Mouse (Mus musculus) myocyte (in vitro differentiated cells): ENCODE data around the gene AC129217.1. TPM values are rescaled to one million over a fixed set of nuclear protein-coding genes. Genes with fewer than 3 reads are reported as not detected.

Experiments
- H3K27me3 ChIP-seq: one replicate; pipeline ENCODE4 v1.6.1; 2011; ENCODE audit not compliant: control insufficient read depth, insufficient read depth, insufficient read length
- H3K36me3 ChIP-seq: one replicate; pipeline ENCODE4 v1.6.1; 2011; ENCODE audit not compliant: control insufficient read depth, insufficient read depth
- H3K4me2 ChIP-seq: one replicate; pipeline ENCODE4 v1.6.1; 2011; ENCODE audit warnings: low read depth, control low read depth
- H3K4me3 ChIP-seq: one replicate; pipeline ENCODE4 v1.5.1; 2011; ENCODE audit warnings: mild to moderate bottlenecking, control low read depth, moderate library complexity
- H3K79me2 ChIP-seq: one replicate; pipeline ENCODE4 v1.6.1; 2011; ENCODE audit not compliant: control insufficient read depth, insufficient read depth
- H3ac ChIP-seq: one replicate; pipeline ENCODE4 v1.6.1; 2011; ENCODE audit not compliant: control insufficient read depth, insufficient read length
- CEBPB ChIP-seq: IDR thresholded peaks from 2 replicates; pipeline ENCODE4 v1.6.1; 2011; ENCODE audit warnings: mild to moderate bottlenecking, moderate library complexity; ENCODE audit not compliant: poor library complexity, insufficient read depth, severe bottlenecking
- E2F4 ChIP-seq: IDR thresholded peaks from one replicate; pipeline ENCODE4 v1.6.1; 2011; ENCODE audit warnings: mild to moderate bottlenecking, control low read depth, moderate library complexity; ENCODE audit not compliant: insufficient read depth
- MAX ChIP-seq: IDR thresholded peaks from one replicate; pipeline ENCODE4 v1.6.1; 2011; ENCODE audit warnings: low read depth, mild to moderate bottlenecking, control low read depth
- MYOD1 ChIP-seq, 3 experiments: IDR thresholded peaks; one replicate each; pipeline ENCODE4 v1.6.1; 2011; ENCODE audit warnings: control low read depth in 2 of 3, low read depth in 2 of 3, mild to moderate bottlenecking in 2 of 3, moderate library complexity in 1 of 3; ENCODE audit not compliant: insufficient read length in 2 of 3, control insufficient read depth in 1 of 3
- MYOG ChIP-seq, 3 experiments: IDR thresholded peaks; one replicate each; pipeline ENCODE4 v1.6.1; 2011; ENCODE audit warnings: control low read depth in 2 of 3, low read depth in 2 of 3, mild to moderate bottlenecking in 2 of 3; ENCODE audit not compliant: insufficient read length in 2 of 3, control insufficient read depth in 1 of 3, insufficient read depth in 1 of 3
- POLR2A ChIP-seq: IDR thresholded peaks from one replicate; pipeline ENCODE4 v1.6.1; 2011; ENCODE audit warnings: low read depth, mild to moderate bottlenecking, control low read depth, moderate library complexity; ENCODE audit not compliant: insufficient read length
- POLR2AphosphoS2 ChIP-seq: IDR thresholded peaks from one replicate; pipeline ENCODE4 v1.6.1; 2011; ENCODE audit warnings: low read depth, control low read depth; ENCODE audit not compliant: insufficient read length
- REST ChIP-seq: IDR thresholded peaks from one replicate; pipeline ENCODE4 v1.6.1; 2011; ENCODE audit warnings: mild to moderate bottlenecking, control low read depth, moderate library complexity; ENCODE audit not compliant: insufficient read depth, insufficient read length
- SRF ChIP-seq: IDR thresholded peaks from one replicate; pipeline ENCODE4 v1.6.1; 2011; ENCODE audit warnings: low read depth; ENCODE audit not compliant: control insufficient read depth, insufficient read length
- TCF12 ChIP-seq: IDR thresholded peaks from one replicate; pipeline ENCODE4 v1.6.1; 2011; ENCODE audit warnings: mild to moderate bottlenecking, control low read depth; ENCODE audit not compliant: poor library complexity, insufficient read depth, severe bottlenecking
- TCF3 ChIP-seq: IDR thresholded peaks from one replicate; pipeline ENCODE4 v1.6.1; 2011; ENCODE audit warnings: low read depth, control low read depth; ENCODE audit not compliant: insufficient read length
- USF1 ChIP-seq: IDR thresholded peaks from one replicate; pipeline ENCODE4 v1.6.1; 2011; ENCODE audit warnings: low read depth, mild to moderate bottlenecking, control low read depth, moderate library complexity
- polyA plus RNA-seq: library from polyadenylated mRNA; unstranded; fragments of >200 nt; fragmentation: generic; extraction: Trizol; gene quantifications from one replicate; pipeline ENCODE4 v1.2.1, GENCODE M21; 2012; ENCODE audit warnings: missing spikeins

AC129217.1 gene
- polyA plus RNA-seq, 1 experiment: 1.00 TPM

DNA sequence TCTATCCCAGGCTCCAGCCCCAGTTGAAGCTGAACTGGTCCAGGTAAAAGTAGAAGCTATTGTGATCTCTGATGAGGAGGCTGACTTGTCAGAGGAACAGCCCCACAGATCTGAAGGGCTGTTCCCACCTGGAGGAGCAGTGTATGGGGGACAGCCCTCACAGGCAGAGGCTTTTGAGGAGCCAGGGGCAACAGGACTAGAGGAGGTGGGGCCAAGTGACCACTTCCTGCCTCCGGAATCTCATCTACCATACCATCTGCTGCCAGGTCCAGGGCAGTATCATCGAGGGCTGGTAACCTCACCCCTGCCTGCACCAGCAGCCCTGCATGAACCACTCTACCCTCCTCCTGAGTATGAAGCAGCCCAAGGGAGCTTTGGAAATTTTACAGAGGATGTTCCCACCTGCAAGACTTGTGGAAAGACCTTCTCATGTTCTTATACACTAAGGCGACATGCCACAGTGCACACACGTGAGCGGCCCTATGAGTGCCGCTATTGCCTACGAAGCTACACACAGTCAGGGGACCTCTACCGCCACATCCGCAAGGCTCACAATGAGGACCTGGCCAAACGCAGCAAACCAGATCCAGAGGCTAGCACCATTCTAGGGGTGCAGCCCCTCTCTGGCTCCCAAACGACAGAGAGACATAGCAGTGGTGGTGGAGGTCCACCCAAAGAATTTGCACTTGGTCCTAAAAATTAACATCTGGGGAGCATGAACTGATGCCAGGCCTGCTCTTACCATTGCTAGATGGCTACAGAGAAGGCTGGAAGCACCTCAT, 25.5 kb upstream of the AC129217.1 start:
- no peaks in the 10 kb centered on the region for H3K79me2 ChIP-seq
- peak overlapping the region; percentile 50 for H3K4me3 ChIP-seq
- H3K4me2 ChIP-seq: peak overlapping the region; percentile 84
- TF ChIP-seq MYOD1 (IDR thresholded peaks at IDR 0.05; ENCODE audit: control insufficient read depth in 1 of 3, insufficient read length in 2 of 3, low read depth in 2 of 3) (no peak), E2F4 (no peak), POLR2AphosphoS2 (peak; percentile 16)
- peaks cover 26% of the 10 kb centered on the region for H3K36me3 ChIP-seq
- no peaks in the 10 kb centered on the region for H3K27me3 ChIP-seq
- H3ac ChIP-seq: no peak overlapping the region

DNA sequence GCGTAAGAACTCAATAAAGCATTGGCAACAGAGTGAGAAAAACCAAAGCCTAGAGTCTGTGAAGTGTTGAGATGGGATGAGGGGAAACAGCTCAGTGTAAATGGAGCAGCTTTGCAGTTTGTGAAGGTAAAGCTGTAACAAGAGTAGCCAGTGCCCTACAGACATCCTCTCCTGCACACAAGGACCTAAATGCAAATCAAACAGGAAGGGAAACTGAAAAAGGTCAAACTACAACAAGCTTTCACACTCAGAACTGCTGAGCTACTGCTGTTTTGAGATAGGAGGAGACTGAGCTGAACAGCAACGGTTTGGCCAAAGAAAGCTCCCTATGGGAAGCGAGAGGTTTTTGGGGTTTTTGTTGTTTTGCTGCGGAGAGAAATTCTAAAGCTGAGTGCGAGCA, 22.8 kb upstream of the AC129217.1 start:
- H3ac ChIP-seq: no peak overlapping the region
- no peak overlapping the region for H3K4me2 ChIP-seq
- no peaks in the 10 kb centered on the region for H3K79me2 ChIP-seq
- H3K4me3 ChIP-seq: no peak overlapping the region
- TF ChIP-seq TCF12: no peak
- TF ChIP-seq SRF: no peak
- TF ChIP-seq MYOG (IDR thresholded peaks at IDR 0.05; ENCODE audit: control insufficient read depth in 1 of 3, insufficient read depth in 1 of 3, insufficient read length in 2 of 3, low read depth in 2 of 3): no peak
- no peak for TF ChIP-seq REST
- TF ChIP-seq E2F4: no peak
- no peak for TF ChIP-seq USF1
- no peak for TF ChIP-seq CEBPB
- TF ChIP-seq MYOD1 (IDR thresholded peaks at IDR 0.05; ENCODE audit: control insufficient read depth in 1 of 3, insufficient read length in 2 of 3, low read depth in 2 of 3): no peak
- TF ChIP-seq POLR2A: no peak
- TF ChIP-seq MAX: no peak
- no peak for TF ChIP-seq TCF3
- TF ChIP-seq POLR2AphosphoS2: no peak
- H3K27me3 ChIP-seq: no peaks in the 10 kb centered on the region
- H3K36me3 ChIP-seq: peaks cover 41% of the 10 kb centered on the region

DNA sequence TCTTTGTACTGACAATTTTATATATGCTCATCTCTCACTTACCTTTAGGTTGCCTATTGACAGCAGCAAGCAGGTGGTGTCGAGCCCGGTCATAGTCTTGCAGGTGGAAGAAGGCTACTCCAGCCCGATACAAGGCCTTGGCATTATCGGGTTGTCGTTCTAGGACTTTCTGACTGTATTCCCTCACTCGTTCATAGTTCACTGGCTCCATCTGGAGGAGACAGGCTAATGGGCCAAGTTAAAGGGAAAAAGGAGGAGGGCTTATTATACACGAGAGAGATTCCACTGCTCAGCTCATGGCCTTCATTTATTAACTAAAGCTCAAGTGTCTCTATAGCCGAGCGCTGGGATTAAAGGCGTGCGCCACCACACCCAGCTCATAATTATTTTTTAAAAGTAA, 13.8 kb upstream of the AC129217.1 start:
- no peak overlapping the region for H3K4me3 ChIP-seq
- H3ac ChIP-seq: no peak overlapping the region
- H3K27me3 ChIP-seq: no peaks in the 10 kb centered on the region
- TF ChIP-seq MYOD1 (IDR thresholded peaks at IDR 0.05; ENCODE audit: control insufficient read depth in 1 of 3, insufficient read length in 2 of 3, low read depth in 2 of 3) (no peak), TCF3 (no peak), TCF12 (no peak), MYOG (IDR thresholded peaks at IDR 0.05; ENCODE audit: control insufficient read depth in 1 of 3, insufficient read depth in 1 of 3, insufficient read length in 2 of 3, low read depth in 2 of 3) (no peak), CEBPB (no peak), SRF (no peak), REST (no peak), MAX (no peak), USF1 (no peak), POLR2AphosphoS2 (no peak), E2F4 (no peak), POLR2A (no peak)
- peaks cover 45% of the 10 kb centered on the region for H3K79me2 ChIP-seq
- no peak overlapping the region for H3K4me2 ChIP-seq
- peaks cover 30% of the 10 kb centered on the region for H3K36me3 ChIP-seq

DNA sequence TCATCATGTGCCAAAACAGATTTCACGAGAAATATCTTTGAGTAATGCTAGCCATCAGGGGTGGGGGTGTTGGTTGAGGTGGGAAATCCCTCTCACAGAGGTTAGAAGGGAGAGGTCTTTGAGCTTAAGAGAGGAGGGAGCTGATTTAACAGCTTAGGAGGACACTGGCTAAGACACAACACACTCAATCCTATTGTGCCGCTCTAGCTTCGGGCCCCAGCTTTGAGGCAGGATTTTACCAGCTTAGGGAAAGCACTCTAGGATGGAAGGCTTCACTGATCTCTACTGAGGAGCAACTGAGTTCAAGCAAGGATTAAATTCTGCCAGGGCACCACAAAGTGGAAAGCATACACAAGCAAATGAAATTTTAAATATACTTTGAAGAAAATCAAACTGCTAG, 12.6 kb upstream of the AC129217.1 start:
- Histone ChIP-seq H3ac (no peak overlapping the region), H3K4me3 (peak overlapping the region; percentile 96), H3K4me2 (peak overlapping the region; percentile 91), H3K36me3 (peaks cover 22% of the 10 kb centered on the region), H3K27me3 (no peaks in the 10 kb centered on the region), H3K79me2 (peaks cover 57% of the 10 kb centered on the region)
- TF ChIP-seq MAX (no peak), CEBPB (no peak), POLR2AphosphoS2 (no peak), REST (no peak), MYOD1 (IDR thresholded peaks at IDR 0.05; ENCODE audit: control insufficient read depth in 1 of 3, insufficient read length in 2 of 3, low read depth in 2 of 3) (no peak), SRF (no peak)

DNA sequence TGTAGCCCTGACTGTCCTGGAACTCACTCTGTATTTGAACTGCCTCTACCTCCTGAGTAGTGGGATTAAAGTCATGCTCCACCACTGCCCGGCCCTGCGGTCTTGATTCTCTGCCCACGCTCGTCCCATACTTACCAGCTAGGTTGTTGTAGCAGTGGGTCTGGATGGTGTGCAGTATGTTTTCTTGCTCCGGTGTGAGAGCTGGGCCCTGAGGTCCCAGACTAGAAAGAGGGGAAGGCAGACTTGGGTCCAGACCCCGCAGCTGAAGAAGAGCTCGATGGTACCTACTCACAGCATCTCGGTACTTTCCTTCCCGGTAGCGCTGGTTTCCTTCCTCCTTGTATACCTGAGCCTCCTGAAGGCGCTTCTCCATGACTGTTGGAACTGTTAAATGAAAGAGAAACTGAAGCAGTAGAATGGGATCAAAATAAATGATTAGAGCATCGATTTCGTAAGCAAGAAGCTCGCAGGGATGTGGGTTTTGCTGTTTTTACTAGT, 11.2 kb upstream of the AC129217.1 start:
- H3K79me2 ChIP-seq: peaks cover 71% of the 10 kb centered on the region
- H3K4me2 ChIP-seq: peak overlapping the region; percentile 91
- no peaks in the 10 kb centered on the region for H3K27me3 ChIP-seq
- peak overlapping the region; percentile 96 for H3K4me3 ChIP-seq
- no peak for TF ChIP-seq MYOG (IDR thresholded peaks at IDR 0.05; ENCODE audit: control insufficient read depth in 1 of 3, insufficient read depth in 1 of 3, insufficient read length in 2 of 3, low read depth in 2 of 3)
- no peak for TF ChIP-seq E2F4
- TF ChIP-seq CEBPB: no peak
- TF ChIP-seq TCF3: no peak
- no peak for TF ChIP-seq MYOD1 (IDR thresholded peaks at IDR 0.05; ENCODE audit: control insufficient read depth in 1 of 3, insufficient read length in 2 of 3, low read depth in 2 of 3)
- no peak for TF ChIP-seq REST
- no peak for TF ChIP-seq MAX
- no peak for TF ChIP-seq TCF12
- TF ChIP-seq POLR2A: no peak
- TF ChIP-seq POLR2AphosphoS2: no peak
- H3ac ChIP-seq: peak overlapping the region; percentile 84
- H3K36me3 ChIP-seq: peaks cover 23% of the 10 kb centered on the region
